Mouse (Mus musculus): ENCODE measurements around the gene Serpinh1. TPM values are rescaled to one million over a fixed set of nuclear protein-coding genes. Genes with fewer than 3 reads are reported as not detected.

The Serpinh1 gene
- polyA plus RNA-seq, 1 experiment from 2014 or later: 819 TPM

DNA sequence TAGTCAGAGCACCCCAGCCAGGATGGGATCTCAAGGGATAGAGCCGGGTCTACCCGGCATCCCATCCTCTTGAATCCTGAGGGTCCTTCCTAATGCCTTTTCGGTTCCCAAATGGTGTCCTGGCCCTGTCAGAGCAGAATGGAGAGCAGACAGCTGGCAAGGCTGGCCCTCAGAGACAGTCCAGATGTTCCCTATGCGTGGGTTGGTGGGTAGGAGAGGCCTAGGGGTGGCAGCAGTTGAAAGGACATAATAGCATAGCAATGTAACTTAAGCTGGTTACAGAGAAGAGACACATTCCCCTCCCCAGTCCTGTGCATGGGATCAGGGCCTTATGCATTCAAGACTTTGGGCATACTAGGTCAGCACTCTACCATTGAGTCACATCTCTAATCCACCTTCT lies 42.3 kb upstream of the Serpinh1 start:
- WGBS: 48% methylated on average over 4 of the region's 4 CpGs
- ATAC-seq (replicated peaks; ENCODE audit: low FRiP score, low read depth) (no peak), DNase-seq (ENCODE audit: low spot score) (peak; percentile 65)
- no peak overlapping the region for H3K9ac ChIP-seq (ENCODE audit: low read depth, low read length)
- no peak for TF ChIP-seq CTCF (IDR thresholded peaks at IDR 0.05; ENCODE audit: low read depth)
- H3K27me3 ChIP-seq (ENCODE audit: insufficient read depth, low read length): no peaks in the 10 kb centered on the region
- no peak overlapping the region for H3K4me3 ChIP-seq (replicated peaks; ENCODE audit: low read depth, low read length)
- H3K4me2 ChIP-seq (ENCODE audit: low read length): no peak overlapping the region
- no peak overlapping the region for H3K27ac ChIP-seq
- H3K9me3 ChIP-seq (replicated peaks; ENCODE audit: low read length): no peaks in the 10 kb centered on the region
- H3K4me1 ChIP-seq (replicated peaks; ENCODE audit: insufficient read depth, low read length): 0 out of 2 replicates have a peak, but pooled peaks cover 3% of the 10 kb centered on the region
- 0 out of 2 replicates have a peak, but pooled peaks cover 3% of the 10 kb centered on the region for H3K36me3 ChIP-seq (ENCODE audit: insufficient read depth, low read length)

GRCm38 (mm10) chr7:99393711-99394325 lies 40.8 kb upstream of the Serpinh1 start:
- Histone ChIP-seq H3K4me2 (ENCODE audit: low read length) (no peak overlapping the region), H3K9ac (ENCODE audit: low read depth, low read length) (no peak overlapping the region), H3K36me3 (ENCODE audit: insufficient read depth, low read length) (0 out of 2 replicates have a peak, but pooled peaks cover 3% of the 10 kb centered on the region), H3K9me3 (replicated peaks; ENCODE audit: low read length) (no peaks in the 10 kb centered on the region), H3K27ac (no peak overlapping the region), H3K4me1 (replicated peaks; ENCODE audit: insufficient read depth, low read length) (0 out of 2 replicates have a peak, but pooled peaks cover 3% of the 10 kb centered on the region), H3K4me3 (replicated peaks; ENCODE audit: low read depth, low read length) (no peak overlapping the region), H3K27me3 (ENCODE audit: insufficient read depth, low read length) (no peaks in the 10 kb centered on the region)
- DNase-seq (ENCODE audit: low spot score): no peak
- no peak for ATAC-seq (replicated peaks; ENCODE audit: low FRiP score, low read depth)
- no peak for TF ChIP-seq CTCF (IDR thresholded peaks at IDR 0.05; ENCODE audit: low read depth)
- 63% methylated on average over 13 of the region's 13 CpGs for WGBS

DNA sequence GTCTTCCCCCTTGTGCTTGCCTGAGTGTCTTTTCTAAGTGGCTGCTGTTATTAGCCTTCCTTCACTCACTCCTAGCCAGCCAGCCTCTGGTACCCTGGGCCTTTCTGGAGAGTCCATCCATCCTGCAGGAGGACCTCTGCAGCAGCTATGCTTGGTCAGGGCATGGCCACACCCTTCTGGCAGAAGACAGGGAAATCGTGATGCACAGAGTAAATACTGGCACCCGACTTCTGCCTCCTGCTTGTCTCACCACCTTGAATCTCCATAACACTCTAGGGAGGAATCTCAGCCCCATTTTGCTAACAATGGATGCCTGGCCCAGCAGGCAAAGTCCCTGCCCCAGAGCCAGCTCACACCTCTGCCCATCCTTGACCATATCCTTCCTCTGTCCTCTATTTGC lies 39.7 kb upstream of the Serpinh1 start:
- H3K27me3 ChIP-seq (ENCODE audit: insufficient read depth, low read length): no peaks in the 10 kb centered on the region
- TF ChIP-seq CTCF (IDR thresholded peaks at IDR 0.05; ENCODE audit: low read depth): no peak
- no peak overlapping the region for H3K27ac ChIP-seq
- WGBS: 73% methylated on average over 2 of the region's 2 CpGs
- H3K36me3 ChIP-seq (ENCODE audit: insufficient read depth, low read length): 0 out of 2 replicates have a peak, but pooled peaks cover 3% of the 10 kb centered on the region
- H3K4me3 ChIP-seq (replicated peaks; ENCODE audit: low read depth, low read length): no peak overlapping the region
- ATAC-seq (replicated peaks; ENCODE audit: low FRiP score, low read depth): no peak
- no peak overlapping the region for H3K4me2 ChIP-seq (ENCODE audit: low read length)
- 0 out of 2 replicates have a peak, but pooled peaks cover 3% of the 10 kb centered on the region for H3K4me1 ChIP-seq (replicated peaks; ENCODE audit: insufficient read depth, low read length)
- H3K9ac ChIP-seq (ENCODE audit: low read depth, low read length): no peak overlapping the region
- H3K9me3 ChIP-seq (replicated peaks; ENCODE audit: low read length): no peaks in the 10 kb centered on the region
- no peak for DNase-seq (ENCODE audit: low spot score)

DNA sequence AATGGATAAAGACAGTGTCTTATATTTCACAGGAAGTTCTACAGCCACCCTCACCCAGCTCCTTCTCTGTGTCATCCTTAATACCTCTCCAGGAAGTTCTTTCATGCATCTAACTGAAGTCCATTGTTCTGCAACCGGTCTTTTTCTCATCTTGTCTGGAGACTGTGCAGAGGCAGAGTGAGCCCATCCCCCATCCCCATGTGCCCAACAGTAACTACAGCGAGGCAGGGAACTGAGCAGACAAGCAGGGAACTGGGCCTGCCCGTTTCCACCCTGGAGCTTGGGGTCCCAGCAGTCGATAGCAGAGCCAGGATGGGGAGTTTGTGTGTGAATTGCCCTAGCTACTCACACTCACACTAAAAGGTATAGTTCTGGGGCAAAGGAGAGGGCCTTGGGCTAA lies 37.5 kb upstream of the Serpinh1 start:
- Histone ChIP-seq H3K9ac (ENCODE audit: low read depth, low read length) (no peak overlapping the region), H3K27me3 (ENCODE audit: insufficient read depth, low read length) (no peaks in the 10 kb centered on the region), H3K4me3 (replicated peaks; ENCODE audit: low read depth, low read length) (no peak overlapping the region), H3K9me3 (replicated peaks; ENCODE audit: low read length) (no peaks in the 10 kb centered on the region), H3K4me2 (ENCODE audit: low read length) (no peak overlapping the region), H3K27ac (no peak overlapping the region), H3K4me1 (replicated peaks; ENCODE audit: insufficient read depth, low read length) (no peaks in the 10 kb centered on the region), H3K36me3 (ENCODE audit: insufficient read depth, low read length) (0 out of 2 replicates have a peak, but pooled peaks cover 3% of the 10 kb centered on the region)
- no peak for TF ChIP-seq CTCF (IDR thresholded peaks at IDR 0.05; ENCODE audit: low read depth)
- 54% methylated on average over 4 of the region's 4 CpGs for WGBS
- DNase-seq (ENCODE audit: low spot score) (no peak), ATAC-seq (replicated peaks; ENCODE audit: low FRiP score, low read depth) (no peak)

GRCm38 (mm10) chr7:99387356-99387755 lies 34.3 kb upstream of the Serpinh1 start:
- H3K4me1 ChIP-seq (replicated peaks; ENCODE audit: insufficient read depth, low read length): peaks cover 15% of the 10 kb centered on the region
- ATAC-seq (replicated peaks; ENCODE audit: low FRiP score, low read depth): no peak
- 93% methylated on average over 5 of the region's 5 CpGs for WGBS
- 0 out of 2 replicates have a peak, but pooled peaks cover 3% of the 10 kb centered on the region for H3K36me3 ChIP-seq (ENCODE audit: insufficient read depth, low read length)
- no peaks in the 10 kb centered on the region for H3K27me3 ChIP-seq (ENCODE audit: insufficient read depth, low read length)
- H3K4me2 ChIP-seq (ENCODE audit: low read length): no peak overlapping the region
- H3K9me3 ChIP-seq (replicated peaks; ENCODE audit: low read length): no peaks in the 10 kb centered on the region
- no peak overlapping the region for H3K4me3 ChIP-seq (replicated peaks; ENCODE audit: low read depth, low read length)
- H3K9ac ChIP-seq (ENCODE audit: low read depth, low read length): no peak overlapping the region
- no peak for DNase-seq (ENCODE audit: low spot score)
- no peak for TF ChIP-seq CTCF (IDR thresholded peaks at IDR 0.05; ENCODE audit: low read depth)
- no peak overlapping the region for H3K27ac ChIP-seq

DNA sequence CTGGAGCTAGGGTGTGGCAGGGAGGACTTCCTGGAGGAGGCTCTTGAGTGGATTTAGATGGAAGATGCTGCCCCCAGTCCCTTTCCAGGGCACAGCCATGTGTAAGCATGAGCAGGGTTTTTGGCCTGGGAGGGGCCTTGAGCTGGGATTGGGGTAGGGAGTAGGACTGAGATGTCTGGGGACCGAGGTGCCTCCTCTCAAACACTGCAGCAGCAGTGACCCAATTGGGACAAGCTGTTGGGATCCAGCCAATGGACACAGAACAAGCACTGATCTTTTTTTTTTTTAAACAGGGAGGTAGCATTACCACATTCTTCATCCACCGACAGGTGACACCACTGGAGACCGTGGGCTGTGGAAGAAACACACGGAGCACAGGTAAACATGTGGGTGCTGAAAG lies 33.8 kb upstream of the Serpinh1 start:
- H3K4me1 ChIP-seq (replicated peaks; ENCODE audit: insufficient read depth, low read length): peaks cover 20% of the 10 kb centered on the region
- no peak overlapping the region for H3K4me3 ChIP-seq (replicated peaks; ENCODE audit: low read depth, low read length)
- no peak for TF ChIP-seq CTCF (IDR thresholded peaks at IDR 0.05; ENCODE audit: low read depth)
- DNase-seq (ENCODE audit: low spot score) (no peak), ATAC-seq (replicated peaks; ENCODE audit: low FRiP score, low read depth) (no peak)
- no peaks in the 10 kb centered on the region for H3K36me3 ChIP-seq (ENCODE audit: insufficient read depth, low read length)
- no peak overlapping the region for H3K9ac ChIP-seq (ENCODE audit: low read depth, low read length)
- 76% methylated on average over 4 of the region's 4 CpGs for WGBS
- no peak overlapping the region for H3K27ac ChIP-seq
- H3K27me3 ChIP-seq (ENCODE audit: insufficient read depth, low read length): no peaks in the 10 kb centered on the region
- H3K9me3 ChIP-seq (replicated peaks; ENCODE audit: low read length): no peaks in the 10 kb centered on the region
- no peak overlapping the region for H3K4me2 ChIP-seq (ENCODE audit: low read length)
